Mouse (Mus musculus) kidney, adult 2 months (tissue): ENCODE data around the gene Tlk2.

Experiments
- CTCF ChIP-seq: fragments of 200-500 bp; conservative IDR thresholded peaks from 2 replicates; pipeline ENCODE4 v1.5.1; 2011; ENCODE audit warnings: low read depth, mild to moderate bottlenecking, control low read depth, low read length, moderate library complexity, mixed read lengths; ENCODE audit not compliant: insufficient read depth, insufficient read length
- POLR2A ChIP-seq: fragments of 200-500 bp; IDR thresholded peaks from one replicate; pipeline ENCODE4 v1.6.1; 2011; ENCODE audit warnings: low read depth, low read length, control low read depth

- no peak for TF ChIP-seq POLR2A
- no peak for TF ChIP-seq CTCF
Measured at GRCm38 (mm10) chr11:105327101-105327500, 148.5 kb downstream of the Tlk2 start.
